8 mouse cellular contexts compared by ENCODE assay signal in genomic region chr5:118331286-118331607, GRCm38 (mm10).
DNase-seq lines count a peak whose midpoint lies in the region.

No protein-coding gene starts in this region.

- peak overlapping the region; percentile 55 for H3K4me3 ChIP-seq in hindbrain, embryonic 10.5 days
- H3K4me3 ChIP-seq in midbrain, embryonic 10.5 days, result peak overlapping the region; percentile 58

- peaks cover 38% of the 10 kb centered on the region for H3K4me1 ChIP-seq in hindbrain, embryonic 10.5 days (replicated peaks)
- peaks cover 38% of the 10 kb centered on the region for H3K4me1 ChIP-seq in midbrain, embryonic 10.5 days

- no peaks in the 10 kb centered on the region for H3K36me3 ChIP-seq in hindbrain, embryonic 10.5 days
- H3K36me3 ChIP-seq in midbrain, embryonic 10.5 days, result no peaks in the 10 kb centered on the region

- peak; percentile 71 for DNase-seq in layer of hippocampus, adult 11-12 months (ENCODE audit: low spot score)
- DNase-seq in layer of hippocampus, postnatal 25 days (ENCODE audit: extremely low spot score in 1 of 2, low spot score in 1 of 2), result no peak
- peak; percentile 73 for DNase-seq in brain, adult 2 months (ENCODE audit: low read depth, low spot score)
- no peak for DNase-seq in hindbrain, embryonic 10.5 days (ENCODE audit: low spot score)
- DNase-seq in midbrain, embryonic 10.5 days (ENCODE audit: low spot score), result no peak
- no peak for DNase-seq in urinary bladder, adult 18-20 months (ENCODE audit: low spot score in 2 of 2)
- no peak for DNase-seq in thymus, postnatal 0 days (ENCODE audit: low spot score)
- no peak for DNase-seq in gastrocnemius, adult 8-10 months (ENCODE audit: low spot score in 2 of 2)

- H3K27ac ChIP-seq in hindbrain, embryonic 10.5 days, result peak overlapping the region; percentile 86
- peak overlapping the region; percentile 82 for H3K27ac ChIP-seq in midbrain, embryonic 10.5 days (replicated peaks)

- H3K27me3 ChIP-seq in hindbrain, embryonic 10.5 days (ENCODE audit: insufficient read depth, poor library complexity, severe bottlenecking), result peaks cover 56% of the 10 kb centered on the region
- peaks cover 55% of the 10 kb centered on the region for H3K27me3 ChIP-seq in midbrain, embryonic 10.5 days (ENCODE audit: low read depth, poor library complexity, severe bottlenecking)

- 24% methylated on average over 14 of the region's 14 CpGs for WGBS in hindbrain, embryonic 10.5 days
- 24% methylated on average over 14 of the region's 14 CpGs for WGBS in midbrain, embryonic 10.5 days

- H3K9me3 ChIP-seq in hindbrain, embryonic 10.5 days, result no peaks in the 10 kb centered on the region; the same call in 1 of the 2 replicates
- peaks cover 8% of the 10 kb centered on the region; the same call in 1 of the 2 replicates for H3K9me3 ChIP-seq in midbrain, embryonic 10.5 days (replicated peaks)

Comparison
In these comparisons a context has a peak if more than half of its experiments do, and no peak if none do; other contexts are left out.
1. DNase-seq: peak in layer of hippocampus, adult 11-12 months (single experiment) and brain, adult 2 months (single experiment); none in layer of hippocampus, postnatal 25 days (0 of 2), hindbrain, embryonic 10.5 days (single experiment), midbrain, embryonic 10.5 days (single experiment), urinary bladder, adult 18-20 months (0 of 2), thymus, postnatal 0 days (single experiment) and gastrocnemius, adult 8-10 months (0 of 2).